Mouse (Mus musculus): ENCODE measurements around the gene Rasa3. TPM values are rescaled to one million over a fixed set of nuclear protein-coding genes. Genes with fewer than 3 reads are reported as not detected.

Rasa3 gene
- polyA plus RNA-seq, 1 experiment from 2014 or later, result 14.0 TPM

- no peak for DNase-seq (ENCODE audit: low spot score)
- no peak overlapping the region for H3K4me3 ChIP-seq (replicated peaks; ENCODE audit: low read depth, low read length)
- peaks cover 9% of the 10 kb centered on the region; the same call in 1 of the 2 replicates for H3K4me1 ChIP-seq (replicated peaks; ENCODE audit: insufficient read depth, low read length)
- no peak for TF ChIP-seq CTCF (IDR thresholded peaks at IDR 0.05; ENCODE audit: low read depth)
- no peaks in the 10 kb centered on the region for H3K9me3 ChIP-seq (replicated peaks; ENCODE audit: low read length)
- no peak overlapping the region for H3K4me2 ChIP-seq (ENCODE audit: low read length)
- no peak for ATAC-seq (replicated peaks; ENCODE audit: low FRiP score, low read depth)
- WGBS, result 67% methylated on average over 12 of the region's 12 CpGs
- H3K27me3 ChIP-seq (ENCODE audit: insufficient read depth, low read length), result no peaks in the 10 kb centered on the region
- no peaks in the 10 kb centered on the region for H3K36me3 ChIP-seq (ENCODE audit: insufficient read depth, low read length)
- no peak overlapping the region for H3K27ac ChIP-seq
- no peak overlapping the region for H3K9ac ChIP-seq (ENCODE audit: low read depth, low read length)
Measured at GRCm38 (mm10) chr8:13657479-13657878, 19.9 kb downstream of the Rasa3 start.

GRCm38 (mm10) chr8:13655033-13655351 lies 22.4 kb downstream of the Rasa3 start:
- no peak for TF ChIP-seq CTCF (IDR thresholded peaks at IDR 0.05; ENCODE audit: low read depth)
- Histone ChIP-seq H3K4me2 (ENCODE audit: low read length) (no peak overlapping the region), H3K4me1 (replicated peaks; ENCODE audit: insufficient read depth, low read length) (peaks cover 9% of the 10 kb centered on the region; the same call in 1 of the 2 replicates), H3K27me3 (ENCODE audit: insufficient read depth, low read length) (no peaks in the 10 kb centered on the region), H3K4me3 (replicated peaks; ENCODE audit: low read depth, low read length) (no peak overlapping the region), H3K27ac (0 out of 2 replicates have a peak overlapping the region, but pooled peaks have one; percentile 47), H3K36me3 (ENCODE audit: insufficient read depth, low read length) (no peaks in the 10 kb centered on the region), H3K9me3 (replicated peaks; ENCODE audit: low read length) (no peaks in the 10 kb centered on the region), H3K9ac (ENCODE audit: low read depth, low read length) (no peak overlapping the region)
- no peak for ATAC-seq (replicated peaks; ENCODE audit: low FRiP score, low read depth)
- DNase-seq (ENCODE audit: low spot score), result no peak
- 90% methylated on average over 5 of the region's 5 CpGs for WGBS

DNA sequence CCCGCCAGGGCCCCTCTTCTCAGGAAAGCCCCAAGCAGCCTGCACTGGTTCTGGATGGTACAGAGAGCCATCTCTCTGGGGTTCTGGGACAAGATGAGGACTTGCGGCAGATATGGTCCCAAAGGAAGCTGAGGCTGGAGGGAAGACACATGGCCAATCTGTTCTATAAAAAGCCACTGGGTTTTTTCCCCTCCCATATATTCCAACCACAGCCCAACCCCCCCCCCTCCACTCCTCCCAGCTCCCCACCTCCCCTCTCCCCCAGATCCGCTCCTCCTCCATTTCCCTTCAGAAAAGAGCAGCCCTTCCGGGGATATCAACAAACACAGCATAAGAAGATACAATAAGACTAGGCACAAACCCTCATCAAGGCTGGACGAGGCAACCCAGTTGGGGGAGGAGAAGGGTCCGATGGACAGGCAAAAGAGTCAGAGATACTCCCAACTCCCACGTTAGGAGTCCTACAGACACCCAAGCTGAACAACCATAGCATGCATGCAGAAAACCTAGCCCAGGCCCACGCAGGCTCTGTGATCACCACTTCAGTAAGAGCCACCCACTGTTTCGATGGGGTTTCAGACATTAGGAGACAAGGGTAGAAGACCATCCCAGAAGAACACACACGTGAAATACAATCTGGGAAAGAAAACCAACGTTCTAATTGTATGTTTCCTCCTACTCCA lies 22.9 kb downstream of the Rasa3 start:
- Histone ChIP-seq H3K4me2 (ENCODE audit: low read length) (no peak overlapping the region), H3K27ac (peak overlapping the region; percentile 47; the same call in 1 of the 2 replicates), H3K27me3 (ENCODE audit: insufficient read depth, low read length) (no peaks in the 10 kb centered on the region), H3K4me1 (replicated peaks; ENCODE audit: insufficient read depth, low read length) (peaks cover 9% of the 10 kb centered on the region; the same call in 1 of the 2 replicates), H3K9ac (ENCODE audit: low read depth, low read length) (no peak overlapping the region), H3K9me3 (replicated peaks; ENCODE audit: low read length) (no peaks in the 10 kb centered on the region), H3K4me3 (replicated peaks; ENCODE audit: low read depth, low read length) (no peak overlapping the region), H3K36me3 (ENCODE audit: insufficient read depth, low read length) (no peaks in the 10 kb centered on the region)
- no peak for TF ChIP-seq CTCF (IDR thresholded peaks at IDR 0.05; ENCODE audit: low read depth)
- DNase-seq (ENCODE audit: low spot score) (no peak), ATAC-seq (replicated peaks; ENCODE audit: low FRiP score, low read depth) (no peak)
- 56% methylated on average over 11 of the region's 11 CpGs for WGBS

- peaks cover 19% of the 10 kb centered on the region for H3K4me1 ChIP-seq (replicated peaks; ENCODE audit: insufficient read depth, low read length)
- H3K9ac ChIP-seq (ENCODE audit: low read depth, low read length), result no peak overlapping the region
- 87% methylated on average over 11 of the region's 11 CpGs for WGBS
- H3K4me3 ChIP-seq (replicated peaks; ENCODE audit: low read depth, low read length), result no peak overlapping the region
- H3K27me3 ChIP-seq (ENCODE audit: insufficient read depth, low read length), result no peaks in the 10 kb centered on the region
- no peaks in the 10 kb centered on the region for H3K9me3 ChIP-seq (replicated peaks; ENCODE audit: low read length)
- DNase-seq (ENCODE audit: low spot score) (no peak), ATAC-seq (replicated peaks; ENCODE audit: low FRiP score, low read depth) (no peak)
- H3K4me2 ChIP-seq (ENCODE audit: low read length), result no peak overlapping the region
- no peak overlapping the region for H3K27ac ChIP-seq
- no peak for TF ChIP-seq CTCF (IDR thresholded peaks at IDR 0.05; ENCODE audit: low read depth)
- no peaks in the 10 kb centered on the region for H3K36me3 ChIP-seq (ENCODE audit: insufficient read depth, low read length)
Measured at GRCm38 (mm10) chr8:13650541-13651191, 26.7 kb downstream of the Rasa3 start.

- H3K4me1 ChIP-seq (replicated peaks; ENCODE audit: insufficient read depth, low read length), result peaks cover 27% of the 10 kb centered on the region
- no peaks in the 10 kb centered on the region for H3K27me3 ChIP-seq (ENCODE audit: insufficient read depth, low read length)
- no peak for DNase-seq (ENCODE audit: low spot score)
- H3K4me3 ChIP-seq (replicated peaks; ENCODE audit: low read depth, low read length), result no peak overlapping the region
- H3K9ac ChIP-seq (ENCODE audit: low read depth, low read length), result no peak overlapping the region
- no peak for TF ChIP-seq CTCF (IDR thresholded peaks at IDR 0.05; ENCODE audit: low read depth)
- no peaks in the 10 kb centered on the region for H3K36me3 ChIP-seq (ENCODE audit: insufficient read depth, low read length)
- no peak for ATAC-seq (replicated peaks; ENCODE audit: low FRiP score, low read depth)
- H3K4me2 ChIP-seq (ENCODE audit: low read length), result no peak overlapping the region
- WGBS, result 38% methylated on average over 3 of the region's 3 CpGs
- H3K27ac ChIP-seq, result peak overlapping the region; percentile 79; the same call in 1 of the 2 replicates
- H3K9me3 ChIP-seq (replicated peaks; ENCODE audit: low read length), result no peaks in the 10 kb centered on the region
Measured at GRCm38 (mm10) chr8:13649154-13649515, 28.3 kb downstream of the Rasa3 start.

GRCm38 (mm10) chr8:13648377-13649153 lies 28.8 kb downstream of the Rasa3 start:
- H3K36me3 ChIP-seq (ENCODE audit: insufficient read depth, low read length), result no peaks in the 10 kb centered on the region
- WGBS, result 30% methylated on average over 7 of the region's 7 CpGs
- DNase-seq (ENCODE audit: low spot score) (peak; percentile 65), ATAC-seq (replicated peaks; ENCODE audit: low FRiP score, low read depth) (peak; percentile 67)
- H3K27me3 ChIP-seq (ENCODE audit: insufficient read depth, low read length), result no peaks in the 10 kb centered on the region
- peak overlapping the region; percentile 79 for H3K27ac ChIP-seq
- H3K9me3 ChIP-seq (replicated peaks; ENCODE audit: low read length), result no peaks in the 10 kb centered on the region
- H3K4me2 ChIP-seq (ENCODE audit: low read length), result no peak overlapping the region
- H3K4me1 ChIP-seq (replicated peaks; ENCODE audit: insufficient read depth, low read length), result peaks cover 26% of the 10 kb centered on the region
- no peak overlapping the region for H3K9ac ChIP-seq (ENCODE audit: low read depth, low read length)
- H3K4me3 ChIP-seq (replicated peaks; ENCODE audit: low read depth, low read length), result no peak overlapping the region
- TF ChIP-seq CTCF (IDR thresholded peaks at IDR 0.05; ENCODE audit: low read depth), result no peak

All from kidney, postnatal 0 days (tissue).